In genomic region chr11:117307895-117308786, GRCm38 (mm10) we compare ENCODE assay signal across 8 mouse cellular contexts.
DNase-seq lines count a peak whose midpoint lies in the region; ATAC-seq and TF ChIP-seq lines count a peak whose summit lies in the region.

No protein-coding gene starts in this region.

- H3K27me3 ChIP-seq in lung, embryonic 15.5 days: no peaks in the 10 kb centered on the region
- no peaks in the 10 kb centered on the region for H3K27me3 ChIP-seq in heart, embryonic 13.5 days (replicated peaks)
- H3K27me3 ChIP-seq in limb, embryonic 12.5 days: no peaks in the 10 kb centered on the region

- H3K4me1 ChIP-seq in lung, embryonic 15.5 days: peaks cover 84% of the 10 kb centered on the region
- H3K4me1 ChIP-seq in bone marrow macrophage, adult 2 months (ENCODE audit: control insufficient read depth, insufficient read depth, low read length): peaks cover 28% of the 10 kb centered on the region
- peaks cover 77% of the 10 kb centered on the region for H3K4me1 ChIP-seq in heart, embryonic 13.5 days
- peaks cover 91% of the 10 kb centered on the region for H3K4me1 ChIP-seq in limb, embryonic 12.5 days (replicated peaks)

- no peak for TF ChIP-seq CTCF in bone marrow macrophage, adult 2 months (IDR thresholded peaks at IDR 0.05; ENCODE audit: low read depth, low read length)

- no peak overlapping the region for H3K4me3 ChIP-seq in lung, embryonic 15.5 days
- H3K4me3 ChIP-seq in bone marrow macrophage, adult 2 months (ENCODE audit: insufficient read depth, low read length): peak overlapping the region; percentile 37
- no peak overlapping the region for H3K4me3 ChIP-seq in heart, embryonic 13.5 days
- no peak overlapping the region for H3K4me3 ChIP-seq in limb, embryonic 12.5 days (replicated peaks)

- ATAC-seq in lung, embryonic 15.5 days (ENCODE audit: borderline replicate concordance, extremely low read depth, low FRiP score, low TSS enrichment): peak; percentile 23; the same call in 1 of the 2 replicates
- peak; percentile 44; the same call in 1 of the 2 replicates for ATAC-seq in heart, embryonic 13.5 days (ENCODE audit: extremely low read depth, insufficient number of reproducible peaks, low FRiP score, low TSS enrichment)
- ATAC-seq in limb, embryonic 12.5 days (ENCODE audit: insufficient number of reproducible peaks, insufficient read depth, low FRiP score, low TSS enrichment, low read depth): no peak

- WGBS in lung, embryonic 15.5 days: 25% methylated on average over 13 of the region's 13 CpGs
- 20% methylated on average over 13 of the region's 13 CpGs for WGBS in heart, embryonic 13.5 days
- WGBS in limb, embryonic 12.5 days: 31% methylated on average over 13 of the region's 13 CpGs

- H3K36me3 ChIP-seq in lung, embryonic 15.5 days: 0 out of 2 replicates have a peak, but pooled peaks cover 7% of the 10 kb centered on the region
- H3K36me3 ChIP-seq in heart, embryonic 13.5 days: peaks cover 8% of the 10 kb centered on the region; the same call in 1 of the 2 replicates
- peaks cover 10% of the 10 kb centered on the region for H3K36me3 ChIP-seq in limb, embryonic 12.5 days

- no peak for DNase-seq in lung, postnatal 25 days (ENCODE audit: low spot score)
- DNase-seq in naive thymus-derived CD4-positive, alpha-beta T cell, adult 2 months (ENCODE audit: low read depth): peak; percentile 57
- no peak for DNase-seq in layer of hippocampus, adult 11-12 months (ENCODE audit: low spot score)
- no peak for DNase-seq in spleen, adult 18-20 months

- no peak for TF ChIP-seq POLR2A in bone marrow macrophage, adult 2 months (IDR thresholded peaks at IDR 0.05; ENCODE audit: borderline replicate concordance, low read depth, low read length)

- H3K9ac ChIP-seq in lung, embryonic 15.5 days: no peak overlapping the region
- peak overlapping the region; percentile 20 for H3K9ac ChIP-seq in heart, embryonic 13.5 days
- H3K9ac ChIP-seq in limb, embryonic 12.5 days (replicated peaks): peak overlapping the region; percentile 9

- H3K4me2 ChIP-seq in lung, embryonic 15.5 days: 0 out of 2 replicates have a peak overlapping the region, but pooled peaks have one; percentile 3
- peak overlapping the region; percentile 24; the same call in 1 of the 2 replicates for H3K4me2 ChIP-seq in heart, embryonic 13.5 days
- peak overlapping the region; percentile 15; the same call in 1 of the 2 replicates for H3K4me2 ChIP-seq in limb, embryonic 12.5 days

- H3K27ac ChIP-seq in lung, embryonic 15.5 days: peak overlapping the region; percentile 62
- peak overlapping the region; percentile 68 for H3K27ac ChIP-seq in bone marrow macrophage, adult 2 months (ENCODE audit: insufficient read depth, low read depth, low read length)
- peak overlapping the region; percentile 67 for H3K27ac ChIP-seq in heart, embryonic 13.5 days (replicated peaks)
- peak overlapping the region; percentile 73 for H3K27ac ChIP-seq in limb, embryonic 12.5 days

- no peaks in the 10 kb centered on the region for H3K9me3 ChIP-seq in lung, embryonic 15.5 days
- no peaks in the 10 kb centered on the region for H3K9me3 ChIP-seq in heart, embryonic 13.5 days
- no peaks in the 10 kb centered on the region for H3K9me3 ChIP-seq in limb, embryonic 12.5 days
